Mouse (Mus musculus) small intestine, adult 2 months (tissue): ENCODE measurements around the gene Zcchc24.
A peak's percentile ranks its signal among the peaks of the same experiment; 100 is the strongest.

Experiments
- CTCF ChIP-seq: fragments of 200-500 bp; IDR thresholded peaks from 2 replicates; pipeline ENCODE4 v1.5.1; 2012; ENCODE audit warnings: low read depth, mild to moderate bottlenecking, control low read depth, inconsistent platforms, low read length, moderate library complexity, mixed read lengths; ENCODE audit not compliant: insufficient replicate concordance, insufficient read length; ENCODE audit errors: extremely low read depth
- POLR2A ChIP-seq: fragments of 200-500 bp; IDR thresholded peaks from 2 replicates; pipeline ENCODE4 v1.6.1; 2012; ENCODE audit warnings: low read depth, mild to moderate bottlenecking, control low read depth, inconsistent platforms, low read length, moderate library complexity

DNA sequence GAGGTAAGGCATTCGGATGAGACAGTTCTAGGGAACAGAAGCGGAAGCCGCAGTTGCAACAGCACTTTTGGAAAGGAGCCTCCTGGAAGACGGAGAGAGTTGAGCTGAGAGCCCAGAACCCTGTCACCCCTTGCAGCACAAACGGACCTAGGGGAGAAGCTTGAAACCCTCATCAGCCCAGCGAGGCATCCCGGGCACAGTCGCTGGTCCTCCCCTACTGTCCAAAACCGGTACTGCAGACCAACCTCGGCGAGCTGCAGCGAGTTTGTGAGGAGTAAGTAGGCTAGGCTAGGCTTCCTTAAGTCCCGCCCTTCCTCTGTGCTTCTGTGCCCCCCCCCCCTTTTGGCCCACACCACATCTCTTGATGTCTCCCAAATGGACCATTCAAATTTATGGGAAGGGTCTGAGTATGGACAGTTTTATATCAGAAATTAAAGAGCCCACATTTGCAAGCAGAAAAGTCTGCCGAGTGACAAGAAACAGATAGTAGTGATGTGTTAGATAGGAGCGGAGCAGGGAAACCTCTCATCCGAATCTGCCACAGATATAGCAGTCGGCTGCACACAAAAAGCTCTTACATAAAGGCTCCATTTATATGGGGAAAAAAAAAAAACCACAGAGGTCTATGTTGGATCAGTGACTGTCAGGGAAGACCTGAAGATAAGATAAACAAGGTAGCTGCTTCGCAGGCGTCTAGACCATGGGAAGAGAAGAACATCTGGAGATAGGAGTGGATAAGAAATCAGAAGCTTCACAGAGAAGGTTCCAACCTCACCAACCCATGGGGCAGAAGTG is 31.5 kb upstream of the Zcchc24 start:
- TF ChIP-seq CTCF, result peak; percentile 89
- TF ChIP-seq POLR2A, result no peak
